Mouse (Mus musculus): ENCODE results near the gene Calr3.

Gene Calr3

DNA sequence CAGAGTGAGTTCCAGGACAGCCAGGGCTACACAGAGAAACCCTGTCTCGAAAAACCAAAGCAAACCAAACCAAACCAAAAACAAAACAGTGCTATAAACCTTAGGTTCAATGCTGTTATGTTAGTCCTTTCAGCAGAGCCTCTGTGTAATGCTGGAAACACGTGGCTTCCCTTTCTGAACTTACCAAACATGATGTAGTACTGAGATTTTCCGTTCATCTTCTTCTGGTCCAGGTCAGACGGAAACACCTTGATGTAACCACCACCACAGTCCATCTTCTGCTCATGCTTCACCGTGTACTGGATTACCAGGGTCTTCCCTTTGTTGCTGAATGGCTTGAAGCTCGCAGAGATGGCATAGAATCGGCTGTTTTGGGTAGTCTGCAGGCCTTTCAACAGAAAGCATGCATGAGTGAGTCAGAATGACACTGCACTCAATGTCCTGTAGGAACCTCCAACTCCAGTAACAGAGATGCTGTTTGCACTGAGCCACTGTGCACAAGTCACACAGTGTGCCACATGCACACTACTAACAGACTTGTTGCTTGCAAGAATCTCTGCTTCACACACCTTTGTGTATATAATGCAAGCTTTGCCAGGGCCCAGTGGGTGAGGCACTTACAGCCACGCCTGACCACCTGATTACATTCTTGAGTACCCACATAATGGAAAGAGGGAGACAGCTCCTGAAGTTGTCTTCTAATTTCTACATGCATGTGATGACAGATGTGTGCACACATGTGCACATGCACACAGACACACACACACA is 5.2 kb downstream of the Calr3 start:
- DNase-seq (ENCODE audit: low read depth): no peak

DNA sequence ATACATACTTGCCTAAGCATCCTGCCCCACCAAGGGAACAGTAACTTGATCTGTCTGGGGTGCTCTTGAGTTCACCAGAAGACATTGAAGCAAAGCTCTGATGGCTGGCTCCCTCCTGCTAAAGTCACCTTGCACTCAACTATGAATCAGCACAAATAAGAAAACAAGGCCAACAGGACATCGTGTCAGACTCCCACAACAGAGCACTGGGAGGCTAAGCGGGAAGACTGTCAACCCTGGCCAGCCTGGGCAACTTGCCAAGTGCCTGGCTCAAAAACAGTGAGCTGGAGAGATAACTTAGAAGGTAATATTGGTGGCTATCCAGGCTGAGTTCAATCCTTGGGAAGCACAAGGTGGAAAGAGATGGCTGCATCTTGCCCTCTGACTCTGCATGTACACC is 8.7 kb downstream of the Calr3 start:
- no peak for DNase-seq (ENCODE audit: low read depth)

DNA sequence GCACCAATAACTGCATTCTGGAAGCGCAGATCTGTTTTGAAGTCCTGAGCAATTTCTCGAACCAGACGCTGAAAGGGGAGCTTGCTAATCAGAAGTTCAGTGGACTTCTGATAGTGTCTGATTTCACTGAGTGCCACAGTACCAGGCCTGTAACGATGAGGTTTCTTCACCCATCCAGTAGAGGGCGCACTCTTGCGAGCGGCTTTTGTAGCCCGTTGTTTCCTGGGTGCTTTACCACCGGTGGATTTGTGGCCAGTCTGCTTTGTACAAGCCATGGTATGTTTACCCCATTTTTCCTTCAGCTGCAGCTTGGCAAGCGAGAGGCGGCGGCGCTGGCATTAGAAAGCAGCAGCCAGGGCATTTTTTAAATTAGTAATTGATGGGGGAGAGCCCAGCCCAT is 14.0 kb downstream of the Calr3 start:
- no peak for DNase-seq (ENCODE audit: low read depth)

DNA sequence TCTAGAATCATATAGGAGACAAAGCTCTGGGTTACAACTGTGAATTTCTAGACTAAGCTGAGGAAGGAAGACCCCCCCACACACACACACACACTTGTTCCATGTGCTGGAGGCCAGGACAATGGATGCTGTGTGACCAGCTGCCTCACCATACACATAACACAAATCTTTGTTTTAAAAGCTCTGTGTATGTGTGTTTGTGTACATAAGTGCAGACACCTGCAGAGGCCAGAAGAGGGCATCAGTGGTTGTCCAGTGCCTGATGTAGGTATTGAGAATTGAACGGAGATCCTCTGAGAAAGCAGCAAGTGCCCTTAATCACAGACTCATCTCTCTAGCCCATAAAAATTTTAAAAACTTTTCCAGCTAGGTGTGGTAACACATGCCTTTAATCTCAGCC is 20.7 kb downstream of the Calr3 start:
- DNase-seq (ENCODE audit: low read depth): no peak

DNA sequence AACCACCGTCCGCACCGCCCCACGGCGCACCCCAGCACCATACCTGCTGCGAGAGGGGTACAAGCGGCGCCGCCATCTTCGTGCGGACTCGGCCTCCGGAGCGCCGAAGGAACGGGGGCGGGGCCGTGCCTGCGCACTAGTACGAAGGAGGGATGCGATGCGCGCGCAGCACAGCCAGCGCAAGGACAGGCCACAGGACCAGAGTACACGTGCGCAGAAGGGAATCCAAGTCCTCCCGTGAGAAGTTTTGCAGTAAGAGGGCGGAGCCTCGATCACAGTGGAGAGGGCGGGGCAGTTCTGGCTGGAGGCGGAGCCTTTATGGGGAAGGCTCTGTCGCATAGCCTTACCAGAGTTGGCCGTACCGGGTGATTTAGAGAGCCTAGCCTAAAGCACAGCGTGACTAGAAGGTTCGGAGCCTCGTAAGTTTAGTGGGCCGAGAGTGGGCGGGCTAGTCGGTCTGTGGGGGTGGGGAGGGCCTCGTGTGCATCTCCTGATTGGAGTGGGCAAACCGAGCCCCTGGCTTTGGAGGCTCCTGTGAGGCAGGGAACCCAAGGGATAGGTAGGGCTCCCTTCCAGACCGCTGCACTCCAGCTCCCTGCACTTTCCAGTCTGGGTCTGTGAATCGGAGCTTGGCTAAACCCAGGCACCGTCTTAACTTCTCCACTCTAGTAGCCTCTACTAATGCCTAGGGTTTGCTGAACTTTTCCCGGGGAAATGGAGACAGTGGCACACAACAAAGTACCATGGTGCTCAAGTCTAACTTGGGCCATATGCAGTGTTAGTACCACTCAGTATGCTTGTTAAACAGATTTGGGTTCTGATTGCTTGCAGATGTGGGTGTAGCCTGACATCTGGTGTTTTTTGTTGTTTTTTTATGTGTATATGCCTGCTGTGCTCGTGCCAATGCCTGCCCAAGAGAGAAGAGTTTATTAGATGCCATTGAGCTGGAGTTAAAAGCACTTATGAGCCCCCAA is 22.0 kb downstream of the Calr3 start, which contains the start of gene Eps15l1:
Gene Eps15l1, minus strand, starts transcription at position 99 of the 974 bp plus-strand sequence.
- peak; percentile 97 for DNase-seq (ENCODE audit: low read depth)

DNA sequence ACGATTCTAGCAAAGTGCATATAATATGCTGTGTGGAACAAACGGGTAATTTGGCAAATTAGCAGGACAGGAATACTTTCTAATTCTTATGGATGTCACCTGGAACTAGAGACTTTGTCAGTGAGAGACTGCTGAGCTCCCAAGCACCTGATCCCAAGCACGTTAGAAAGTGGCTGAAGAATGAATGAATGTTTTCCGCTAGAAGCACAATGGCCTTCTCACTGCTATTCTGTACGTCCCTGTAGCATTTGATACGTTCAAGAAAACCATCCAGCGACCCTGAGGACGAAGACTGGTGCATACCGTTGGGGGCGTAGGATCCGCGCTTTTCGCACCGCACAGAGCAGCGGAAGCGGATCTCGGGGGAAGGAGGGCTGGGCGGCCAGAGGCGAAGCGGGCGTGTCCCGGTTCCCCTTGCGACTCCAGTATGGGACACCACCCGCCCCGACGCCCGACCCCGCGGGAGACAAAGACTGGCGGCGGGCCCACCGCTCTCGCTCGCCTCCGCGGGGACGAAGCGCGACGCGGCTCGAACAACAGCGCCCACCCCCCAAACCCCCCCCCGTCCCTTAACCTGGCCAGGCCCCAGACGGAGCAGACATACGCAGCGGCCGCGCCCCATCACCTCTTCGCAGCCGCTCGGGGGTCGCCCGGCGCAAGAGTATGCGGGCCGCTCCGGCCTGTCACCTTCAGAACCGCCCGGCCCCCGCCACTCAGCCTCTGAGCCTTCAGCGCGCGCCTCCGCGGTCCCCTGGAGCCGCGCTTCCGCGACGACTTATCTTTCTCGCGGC is 22.9 kb downstream of the Calr3 start:
- no peak for DNase-seq (ENCODE audit: low read depth)

DNA sequence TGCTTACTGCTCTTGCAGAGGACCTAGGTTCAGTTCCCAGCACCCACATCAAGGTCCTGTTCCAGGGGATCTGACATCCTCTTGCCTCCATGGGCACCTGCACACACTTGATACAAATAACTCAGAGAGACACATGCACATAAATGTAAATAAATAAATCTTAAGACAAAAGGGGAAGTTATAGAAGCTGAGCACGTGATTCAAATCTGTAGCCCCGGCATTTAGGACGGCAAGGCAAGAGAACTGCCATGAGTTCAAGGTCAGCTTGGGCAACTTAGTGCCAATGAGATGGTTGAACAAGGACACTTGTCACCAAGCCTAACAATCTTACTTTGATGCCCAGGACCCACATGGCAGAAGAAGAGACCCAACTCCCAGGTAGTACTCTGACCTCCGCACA is 25.6 kb downstream of the Calr3 start:
- no peak for DNase-seq (ENCODE audit: low read depth)

DNA sequence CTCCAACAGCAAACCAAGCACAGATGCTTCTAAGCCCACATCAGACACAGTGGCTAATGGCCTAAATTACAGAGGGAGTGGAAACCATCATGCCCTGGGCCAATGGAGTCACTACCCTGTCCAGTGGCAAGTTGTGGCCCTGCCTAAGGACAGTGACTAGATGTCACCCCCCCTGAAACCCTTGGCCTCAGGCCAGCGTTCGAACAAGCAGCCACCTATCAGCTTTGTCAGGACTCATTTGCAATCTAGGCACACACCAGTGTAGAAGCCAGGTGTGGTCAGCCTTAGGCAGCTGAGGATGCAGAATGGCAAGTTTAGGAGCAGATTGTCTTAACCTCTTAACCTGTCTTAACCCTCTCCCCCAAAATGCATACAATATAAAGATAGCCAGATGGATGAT is 28.4 kb downstream of the Calr3 start:
- DNase-seq (ENCODE audit: low read depth): no peak

DNA sequence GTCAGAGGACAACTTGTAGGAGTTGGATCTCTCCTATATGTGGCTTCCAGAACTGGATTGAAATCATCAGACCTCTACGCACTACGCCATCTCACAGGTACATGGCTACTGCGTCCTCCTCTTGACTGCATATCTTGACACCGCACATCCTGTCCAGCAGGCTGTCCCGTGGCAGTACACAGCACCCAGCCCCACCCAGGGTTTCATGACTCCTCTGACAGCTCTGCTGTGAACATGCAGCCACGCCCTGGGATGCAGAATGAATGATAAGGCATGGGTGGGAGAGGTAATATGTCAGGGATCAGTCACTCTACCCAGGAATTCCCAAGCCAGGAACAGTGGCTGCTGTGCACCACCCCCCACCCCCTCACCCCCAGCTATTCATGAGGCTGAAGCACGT is 29.8 kb downstream of the Calr3 start:
- DNase-seq (ENCODE audit: low read depth): no peak

DNA sequence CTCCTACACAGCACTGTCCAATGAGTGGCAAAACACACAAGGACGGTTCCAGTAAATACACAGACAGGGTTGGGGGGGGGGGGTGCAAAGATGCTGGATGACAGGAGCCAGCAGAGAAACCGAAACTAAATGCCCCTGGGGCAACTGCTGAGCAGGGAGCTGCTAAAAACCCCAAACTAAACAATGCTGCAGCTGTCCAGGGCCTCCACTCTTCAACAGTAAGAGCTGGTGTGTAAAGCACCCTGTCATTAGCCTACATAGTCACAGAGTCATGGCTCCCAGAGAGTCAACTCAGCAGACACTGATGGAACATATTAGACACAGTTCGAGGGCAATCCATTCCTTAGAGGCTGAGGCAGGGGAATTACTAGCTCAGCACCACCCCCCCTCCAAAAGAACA is 34.2 kb downstream of the Calr3 start:
- DNase-seq (ENCODE audit: low read depth): no peak

DNA sequence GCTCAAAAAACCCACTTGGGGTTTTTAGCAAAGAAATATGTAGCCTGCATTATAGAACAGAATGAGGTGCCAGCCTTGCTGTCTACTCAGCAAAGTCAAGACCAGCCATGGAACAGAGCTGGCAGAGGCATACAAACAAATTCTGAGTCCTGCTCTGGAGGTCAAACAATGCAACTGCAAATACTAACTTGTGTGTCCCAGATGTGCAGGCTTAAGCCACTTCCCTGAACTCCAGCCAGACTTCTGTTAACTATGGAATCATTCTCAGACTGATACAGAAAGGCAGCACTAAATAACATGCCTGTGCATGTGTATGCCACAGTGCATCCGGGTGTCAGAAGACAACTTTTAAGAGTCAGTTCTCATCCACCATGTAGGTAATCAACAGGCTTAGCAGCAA is 35.8 kb downstream of the Calr3 start:
- DNase-seq (ENCODE audit: low read depth): no peak

DNA sequence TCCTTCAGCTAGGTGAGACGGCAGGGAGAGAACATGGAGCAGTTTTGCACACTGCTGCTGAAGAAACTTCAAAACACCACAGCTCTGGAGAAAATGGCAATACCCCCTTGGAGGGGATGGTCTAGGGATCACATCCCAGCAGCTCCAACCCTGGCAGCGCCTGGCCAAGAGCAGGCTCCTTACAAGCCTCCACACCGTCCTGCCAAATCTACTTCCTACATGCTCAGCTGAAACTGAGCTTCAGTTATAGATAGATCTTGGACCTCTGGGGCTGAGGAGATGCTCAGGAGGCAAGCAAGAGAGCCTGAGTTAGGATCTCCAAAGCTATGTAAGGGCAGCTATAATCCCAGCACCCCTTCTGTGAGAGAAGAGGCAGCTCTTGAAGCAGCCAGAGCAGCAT is 40.7 kb downstream of the Calr3 start:
- DNase-seq (ENCODE audit: low read depth): no peak

DNA sequence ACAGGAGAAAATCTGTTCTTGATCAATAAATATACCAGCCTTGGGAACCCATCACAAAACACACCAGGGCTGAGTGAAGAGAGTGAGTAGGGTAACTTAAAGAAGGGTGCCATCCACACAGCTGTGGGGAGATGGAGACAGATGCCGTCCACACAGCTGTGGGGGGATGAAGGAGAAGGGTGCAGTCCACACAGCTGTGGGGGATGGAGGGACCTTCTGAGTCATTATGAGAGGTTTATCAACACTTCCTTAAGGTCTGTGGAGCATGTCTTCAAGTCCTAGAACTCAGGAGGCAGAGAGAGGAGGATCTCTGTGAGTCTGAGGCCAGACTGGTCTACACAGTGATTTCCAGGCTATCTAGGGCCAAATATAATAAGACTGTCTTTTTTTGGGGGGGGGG is 42.3 kb downstream of the Calr3 start:
- DNase-seq (ENCODE audit: low read depth): no peak

DNA sequence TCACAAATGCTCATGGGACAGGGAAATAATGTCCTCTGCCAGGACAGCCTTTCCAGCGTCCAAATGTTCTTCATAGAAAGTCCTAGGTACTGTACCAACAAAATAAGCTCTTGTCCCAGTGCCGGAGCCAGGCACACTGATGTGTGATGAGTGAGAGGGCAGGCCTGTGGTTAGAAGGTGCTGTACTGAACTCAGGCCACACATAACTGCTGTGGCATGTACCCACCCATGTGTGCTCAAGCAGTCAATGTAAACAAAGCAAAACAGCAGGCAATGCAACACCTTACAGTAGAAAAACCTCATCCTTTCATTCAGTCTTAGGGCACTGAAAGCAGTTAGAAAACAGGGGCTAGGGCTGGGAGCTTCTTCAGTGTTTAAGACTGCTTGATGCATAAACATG is 57.9 kb downstream of the Calr3 start:
- no peak for DNase-seq (ENCODE audit: low read depth)

DNA sequence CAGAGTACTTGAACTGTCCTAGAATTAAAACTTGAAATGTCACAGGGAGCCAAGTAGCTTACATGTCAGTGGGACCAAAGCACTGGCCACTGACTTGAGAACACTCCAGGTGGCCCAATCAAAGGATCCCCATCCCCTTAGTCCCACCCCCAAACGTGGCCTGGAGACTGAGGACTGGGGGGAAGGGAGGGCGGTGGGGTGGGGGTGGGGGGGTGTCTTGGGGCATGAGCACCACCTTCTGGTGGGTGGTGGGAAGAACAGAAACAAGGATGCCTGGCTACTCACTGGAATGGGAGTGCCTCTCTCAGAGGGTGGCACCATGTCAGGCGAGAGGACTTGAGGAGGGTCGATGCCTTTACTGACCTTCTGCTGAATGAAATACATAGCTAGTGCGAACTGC is 61.3 kb downstream of the Calr3 start:
- no peak for DNase-seq (ENCODE audit: low read depth)

DNA sequence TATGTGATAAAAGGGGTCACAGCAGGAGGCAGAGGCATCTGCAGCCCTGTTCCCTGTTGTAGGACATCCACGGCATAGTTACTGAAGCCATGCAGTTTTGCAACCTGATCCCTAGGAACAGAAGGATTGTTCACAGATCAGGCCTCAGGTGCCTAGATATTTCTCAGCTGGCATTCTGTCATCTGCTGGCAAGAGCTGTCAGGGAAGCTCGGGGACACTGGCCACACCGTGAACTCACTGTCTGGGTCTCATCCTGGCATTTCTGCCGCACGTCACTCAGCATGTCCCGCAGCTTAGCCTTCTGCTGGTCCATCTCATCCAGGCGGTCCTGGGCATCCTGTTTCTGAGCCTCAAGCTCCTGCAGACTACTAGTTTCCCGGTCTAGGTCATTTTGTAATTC is 63.0 kb downstream of the Calr3 start:
- DNase-seq (ENCODE audit: low read depth): no peak

DNA sequence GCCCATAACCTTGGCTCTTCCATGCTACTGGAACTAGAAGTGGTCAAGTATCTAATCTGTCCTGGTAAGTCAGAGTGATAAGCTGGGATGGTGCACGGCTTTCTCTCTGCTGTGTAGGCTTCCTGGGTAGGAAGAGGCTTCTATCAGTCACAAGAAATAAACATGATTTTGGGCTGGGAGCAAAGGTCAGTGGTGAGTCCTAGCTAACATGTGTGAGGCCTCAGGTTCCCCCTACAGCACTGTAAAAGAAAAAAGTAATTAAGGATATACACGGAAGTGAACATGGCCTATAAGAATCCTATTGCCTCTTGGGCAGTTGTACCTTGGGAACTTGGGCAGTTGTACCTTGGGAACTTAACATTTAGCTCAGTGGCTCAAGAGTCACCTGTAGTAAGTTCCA is 66.8 kb downstream of the Calr3 start:
- DNase-seq (ENCODE audit: low read depth): no peak

DNA sequence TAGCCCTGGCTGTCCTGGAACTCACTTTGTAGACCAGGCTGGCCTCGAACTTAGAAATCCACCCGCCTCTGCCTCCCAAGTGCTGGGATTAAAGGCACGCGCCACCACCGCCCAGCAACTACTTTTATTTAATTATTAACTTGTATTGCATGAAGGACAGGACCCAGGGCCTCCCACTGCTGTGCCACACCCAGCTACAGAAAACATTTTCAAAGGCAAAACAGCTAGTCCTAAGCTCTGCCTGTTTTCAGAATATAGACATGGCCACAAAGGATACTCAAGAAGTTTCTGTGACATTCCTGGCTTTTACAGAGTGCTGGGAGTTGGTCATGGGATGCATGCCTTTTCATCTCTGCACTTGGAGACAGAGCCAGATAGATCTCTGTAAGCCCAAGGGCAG is 67.4 kb downstream of the Calr3 start:
- DNase-seq (ENCODE audit: low read depth): no peak

DNA sequence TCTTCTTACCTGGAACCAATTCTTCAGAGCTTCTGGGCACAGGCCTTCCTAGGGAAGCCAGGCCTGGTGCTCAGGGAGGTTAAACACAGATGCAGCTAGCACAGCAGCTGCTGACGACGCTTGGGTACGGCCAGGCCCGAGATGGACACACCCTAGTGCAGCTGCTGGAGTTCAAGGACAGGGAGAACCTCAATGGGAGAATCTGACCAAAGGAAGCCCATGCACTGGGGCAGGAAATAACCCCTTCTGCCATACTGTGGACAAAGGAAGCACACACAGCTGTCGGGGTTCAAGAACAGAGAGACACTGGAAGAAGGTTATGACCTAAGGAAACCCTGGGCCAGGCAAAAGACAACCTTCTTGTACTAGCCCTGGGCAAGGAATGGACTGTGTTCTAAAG is 68.5 kb downstream of the Calr3 start:
- DNase-seq (ENCODE audit: low read depth): no peak

Data from fibroblast of lung, adult 2 months (primary cell).